Mouse (Mus musculus): Measurements from ENCODE around the gene Prdm5. TPM values are rescaled to one million over a fixed set of nuclear protein-coding genes. Genes with fewer than 3 reads are reported as not detected.
A peak's percentile ranks its signal among the peaks of the same experiment; 100 is the strongest.

The Prdm5 gene
- total RNA-seq (2014; rRNA removed) (6.1 and 6.2 TPM in 2 replicates), polyA plus RNA-seq (2015; fragmentation: Nextera tagmentation; extraction: Ambion mirVana) (2.5 and 2.6 TPM in 2 replicates)

DNA sequence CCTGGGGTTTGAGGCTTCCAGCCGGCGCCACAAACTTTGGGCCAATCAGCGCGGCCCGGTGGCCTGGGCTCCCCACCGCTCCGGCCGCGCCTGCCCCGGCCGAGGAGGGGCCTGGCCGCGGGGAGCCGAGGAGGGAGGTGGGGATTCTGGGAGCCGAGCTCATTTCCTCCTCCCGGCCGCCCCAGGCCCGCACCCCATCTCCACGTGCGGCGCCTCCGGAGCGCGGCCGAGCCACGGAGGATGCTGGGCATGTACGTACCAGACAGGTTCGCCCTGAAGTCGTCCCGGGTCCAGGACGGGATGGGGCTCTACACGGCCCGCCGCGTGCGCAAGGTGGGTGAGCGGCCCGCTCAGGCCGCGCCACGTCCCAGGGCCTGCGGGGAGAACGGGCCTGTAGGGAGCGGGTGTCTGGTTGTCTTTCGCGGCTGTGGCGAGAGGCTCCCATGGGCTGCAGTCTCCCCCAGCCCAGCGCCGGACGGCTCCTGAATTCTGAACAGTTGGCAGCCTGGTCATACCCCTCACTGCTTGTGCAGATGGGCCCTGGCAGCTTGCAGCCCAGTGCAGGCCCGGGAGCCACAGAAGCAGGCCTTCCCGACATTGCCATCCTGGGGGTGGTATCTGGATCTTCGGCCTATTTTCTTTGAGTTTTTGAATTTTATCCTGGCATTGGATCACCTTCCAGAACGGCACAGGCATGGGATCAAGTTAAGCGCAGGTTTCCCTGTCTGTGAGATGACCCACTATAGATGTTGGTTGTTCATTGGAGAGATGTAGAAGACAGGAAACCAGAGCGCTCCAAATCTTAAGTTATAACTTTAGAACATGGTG is at the start of gene Prdm5:
TSS of gene Prdm5 (plus strand) at position 128 of the 828 bp plus-strand sequence.
- WGBS = 4% methylated on average over 54 of the region's 56 CpGs
- Histone ChIP-seq H3K36me3 (ENCODE audit: insufficient read depth, low read length) (no peaks in the 10 kb centered on the region), H3K27me3 (ENCODE audit: insufficient read depth, low read length) (no peaks in the 10 kb centered on the region), H3K4me1 (ENCODE audit: insufficient read depth, low read length) (no peaks in the 10 kb centered on the region), H3K4me3 (ENCODE audit: low read depth, low read length) (peak within 1 kb of the TSS; percentile 51), H3K27ac (ENCODE audit: low read depth, low read length) (peak within 1 kb of the TSS; percentile 44; the same call in 1 of the 2 replicates), H3K4me2 (ENCODE audit: low read depth, low read length, poor library complexity, severe bottlenecking) (peak within 1 kb of the TSS; percentile 94), H3K9ac (replicated peaks; ENCODE audit: low read length, poor library complexity, severe bottlenecking) (peak within 1 kb of the TSS; percentile 65), H3K9me3 (ENCODE audit: low read length) (no peaks in the 10 kb centered on the region)
- DNase-seq (ENCODE audit: low spot score) (peak; percentile 64), ATAC-seq (ENCODE audit: low FRiP score) (peak; percentile 89)
- no peak for TF ChIP-seq CTCF (IDR thresholded peaks at IDR 0.05)

- Histone ChIP-seq H3K27ac (ENCODE audit: low read depth, low read length) (no peak overlapping the region), H3K4me3 (ENCODE audit: low read depth, low read length) (no peak overlapping the region), H3K36me3 (ENCODE audit: insufficient read depth, low read length) (no peaks in the 10 kb centered on the region), H3K9me3 (ENCODE audit: low read length) (no peaks in the 10 kb centered on the region), H3K9ac (replicated peaks; ENCODE audit: low read length, poor library complexity, severe bottlenecking) (no peak overlapping the region), H3K27me3 (ENCODE audit: insufficient read depth, low read length) (no peaks in the 10 kb centered on the region), H3K4me1 (ENCODE audit: insufficient read depth, low read length) (no peaks in the 10 kb centered on the region), H3K4me2 (ENCODE audit: low read depth, low read length, poor library complexity, severe bottlenecking) (no peak overlapping the region)
- ATAC-seq (ENCODE audit: low FRiP score) (no peak), DNase-seq (ENCODE audit: low spot score) (no peak)
- no peak for TF ChIP-seq CTCF (IDR thresholded peaks at IDR 0.05)
- WGBS = 79% methylated on average over 8 of the region's 8 CpGs
These were observed 39.3 kb upstream of the Prdm5 start for GRCm38 (mm10) chr6:65739442-65739841.

- ATAC-seq (ENCODE audit: low FRiP score) (no peak), DNase-seq (ENCODE audit: low spot score) (no peak)
- 10% methylated on average over 1 of the region's 1 CpGs for WGBS
- Histone ChIP-seq H3K9ac (replicated peaks; ENCODE audit: low read length, poor library complexity, severe bottlenecking) (no peak overlapping the region), H3K4me1 (ENCODE audit: insufficient read depth, low read length) (no peaks in the 10 kb centered on the region), H3K4me2 (ENCODE audit: low read depth, low read length, poor library complexity, severe bottlenecking) (no peak overlapping the region), H3K9me3 (ENCODE audit: low read length) (no peaks in the 10 kb centered on the region), H3K27me3 (ENCODE audit: insufficient read depth, low read length) (no peaks in the 10 kb centered on the region), H3K36me3 (ENCODE audit: insufficient read depth, low read length) (no peaks in the 10 kb centered on the region), H3K27ac (ENCODE audit: low read depth, low read length) (no peak overlapping the region), H3K4me3 (ENCODE audit: low read depth, low read length) (no peak overlapping the region)
- no peak for TF ChIP-seq CTCF (IDR thresholded peaks at IDR 0.05)
These were observed 35.5 kb upstream of the Prdm5 start for GRCm38 (mm10) chr6:65743144-65743870.

DNA sequence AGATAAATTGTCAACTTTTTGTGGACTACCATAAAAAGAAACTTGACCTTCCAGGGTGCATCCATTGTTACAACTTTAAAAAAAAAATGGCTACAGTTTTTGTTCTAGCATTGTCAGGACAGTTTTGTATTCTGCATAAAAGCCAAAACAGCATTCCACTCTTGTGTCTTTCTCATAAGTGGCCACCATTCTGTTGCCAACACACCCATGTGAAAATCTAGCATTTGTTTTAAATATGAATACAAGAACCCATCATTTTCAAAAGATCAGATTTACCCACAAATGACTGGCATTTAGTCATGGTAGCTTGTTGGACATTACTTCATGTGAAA is 35.0 kb upstream of the Prdm5 start:
- Histone ChIP-seq H3K4me1 (ENCODE audit: insufficient read depth, low read length) (no peaks in the 10 kb centered on the region), H3K4me3 (ENCODE audit: low read depth, low read length) (no peak overlapping the region), H3K9me3 (ENCODE audit: low read length) (no peaks in the 10 kb centered on the region), H3K36me3 (ENCODE audit: insufficient read depth, low read length) (no peaks in the 10 kb centered on the region), H3K4me2 (ENCODE audit: low read depth, low read length, poor library complexity, severe bottlenecking) (no peak overlapping the region), H3K9ac (replicated peaks; ENCODE audit: low read length, poor library complexity, severe bottlenecking) (no peak overlapping the region), H3K27me3 (ENCODE audit: insufficient read depth, low read length) (no peaks in the 10 kb centered on the region), H3K27ac (ENCODE audit: low read depth, low read length) (no peak overlapping the region)
- DNase-seq (ENCODE audit: low spot score) (no peak), ATAC-seq (ENCODE audit: low FRiP score) (no peak)
- no peak for TF ChIP-seq CTCF (IDR thresholded peaks at IDR 0.05)

DNA sequence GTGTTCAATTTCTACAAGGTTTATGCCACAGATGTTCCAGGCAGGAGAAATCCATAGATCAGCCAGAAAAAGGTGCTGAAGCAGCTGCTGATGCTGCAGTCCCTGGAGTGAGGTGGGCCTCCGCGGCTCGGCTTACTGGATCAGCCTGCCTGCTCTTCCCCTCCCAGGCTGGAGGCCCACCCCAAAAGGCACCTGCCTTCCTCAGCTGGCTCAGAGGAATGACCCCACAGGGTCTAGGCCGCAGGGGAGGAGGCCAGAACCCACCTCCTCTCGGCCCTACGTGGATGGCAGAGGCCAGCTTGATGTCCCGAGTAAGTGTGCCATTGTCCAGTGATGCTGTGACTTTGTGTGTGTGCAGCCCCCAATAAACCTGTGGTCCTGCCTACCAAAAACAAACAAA is 20.6 kb upstream of the Prdm5 start:
- no peak for TF ChIP-seq CTCF (IDR thresholded peaks at IDR 0.05)
- H3K36me3 ChIP-seq (ENCODE audit: insufficient read depth, low read length) = no peaks in the 10 kb centered on the region
- ATAC-seq (ENCODE audit: low FRiP score) (no peak), DNase-seq (ENCODE audit: low spot score) (no peak)
- H3K4me3 ChIP-seq (ENCODE audit: low read depth, low read length) = no peak overlapping the region
- H3K4me2 ChIP-seq (ENCODE audit: low read depth, low read length, poor library complexity, severe bottlenecking) = no peak overlapping the region
- H3K9ac ChIP-seq (replicated peaks; ENCODE audit: low read length, poor library complexity, severe bottlenecking) = no peak overlapping the region
- no peaks in the 10 kb centered on the region for H3K9me3 ChIP-seq (ENCODE audit: low read length)
- H3K27me3 ChIP-seq (ENCODE audit: insufficient read depth, low read length) = no peaks in the 10 kb centered on the region
- no peaks in the 10 kb centered on the region for H3K4me1 ChIP-seq (ENCODE audit: insufficient read depth, low read length)
- WGBS = 71% methylated on average over 7 of the region's 7 CpGs
- H3K27ac ChIP-seq (ENCODE audit: low read depth, low read length) = no peak overlapping the region

DNA sequence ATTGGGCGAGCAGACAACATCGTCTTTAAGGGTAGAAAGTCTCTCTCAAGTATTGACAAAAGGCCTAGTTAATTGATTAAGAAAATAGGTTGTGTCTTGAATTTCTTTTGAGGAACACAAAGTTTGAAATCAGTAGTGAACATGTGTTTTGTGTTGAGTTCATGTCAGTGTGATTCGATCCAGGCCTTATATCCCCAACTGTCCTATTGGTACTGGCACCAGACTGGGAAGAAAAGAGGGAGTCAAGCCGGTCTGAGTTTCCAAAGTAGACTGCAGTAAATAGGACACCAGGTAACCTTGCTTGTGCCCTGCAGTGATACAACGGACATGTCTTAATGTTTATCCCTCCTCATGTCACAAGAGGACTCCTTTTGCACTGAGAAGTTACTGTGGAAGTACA is 19.6 kb upstream of the Prdm5 start:
- 85% methylated on average over 5 of the region's 5 CpGs for WGBS
- no peak for TF ChIP-seq CTCF (IDR thresholded peaks at IDR 0.05)
- no peak for ATAC-seq (ENCODE audit: low FRiP score)
- Histone ChIP-seq H3K4me1 (ENCODE audit: insufficient read depth, low read length) (no peaks in the 10 kb centered on the region), H3K36me3 (ENCODE audit: insufficient read depth, low read length) (no peaks in the 10 kb centered on the region), H3K27me3 (ENCODE audit: insufficient read depth, low read length) (no peaks in the 10 kb centered on the region), H3K9ac (replicated peaks; ENCODE audit: low read length, poor library complexity, severe bottlenecking) (no peak overlapping the region), H3K27ac (ENCODE audit: low read depth, low read length) (no peak overlapping the region), H3K4me3 (ENCODE audit: low read depth, low read length) (no peak overlapping the region), H3K4me2 (ENCODE audit: low read depth, low read length, poor library complexity, severe bottlenecking) (no peak overlapping the region), H3K9me3 (ENCODE audit: low read length) (no peaks in the 10 kb centered on the region)
- no peak for DNase-seq (ENCODE audit: low spot score)
